Mouse (Mus musculus) CH12.LX (cell line): Measurements from ENCODE around the gene Chd2. TPM values are rescaled to one million over a fixed set of nuclear protein-coding genes. Genes with fewer than 3 reads are reported as not detected.
A peak's percentile ranks its signal among the peaks of the same experiment; 100 is the strongest.

Experiments
- DNase-seq: peaks from one replicate; pipeline ENCODE4 v3.0.0-alpha.2; 2013; ENCODE audit errors: extremely low read depth
- H3K27ac ChIP-seq: 2 replicates; pipeline ENCODE4 v1.5.1; 2012; ENCODE audit warnings: low read depth, mild to moderate bottlenecking, control low read depth, moderate library complexity; ENCODE audit not compliant: insufficient read depth
- H3K27me3 ChIP-seq: replicated peaks from 2 replicates; pipeline ENCODE3; 2012; ENCODE audit warnings: inconsistent platforms
- H3K36me3 ChIP-seq, 2 experiments: replicated peaks in 1 of 2; 2 replicates each; pipeline versions ENCODE3 to v1.6.1; 2012; ENCODE audit warnings: inconsistent platforms in 1 of 2, low read length in 1 of 2, mild to moderate bottlenecking in 1 of 2, mixed read lengths in 1 of 2, moderate library complexity in 1 of 2; ENCODE audit not compliant: control insufficient read depth in 1 of 2, insufficient read depth in 1 of 2
- H3K4me1 ChIP-seq, 2 experiments: 2 replicates each; pipeline ENCODE4 v1.6.1; 2012; ENCODE audit warnings: inconsistent platforms in 1 of 2, moderate library complexity in 1 of 2; ENCODE audit not compliant: insufficient read depth in 2 of 2, control insufficient read depth in 1 of 2
- H3K4me2 ChIP-seq: 2 replicates; pipeline ENCODE4 v1.6.1; 2012; ENCODE audit warnings: low read depth, mild to moderate bottlenecking, control low read depth; ENCODE audit not compliant: poor library complexity, insufficient read depth, severe bottlenecking
- H3K4me3 ChIP-seq, 3 experiments: fragments of 150-350 bp in 1 of 3; sonication (generic) in 1 of 3; replicated peaks in 1 of 3; 2 replicates each; pipeline versions ENCODE3 to v1.5.1; 2011 to 2012; ENCODE audit warnings: low read depth in 2 of 3, low read length in 2 of 3, mild to moderate bottlenecking in 2 of 3, moderate library complexity in 2 of 3, control low read depth in 1 of 3, improper control_type of control experiment in 1 of 3, inconsistent platforms in 1 of 3, mixed read lengths in 1 of 3; ENCODE audit not compliant: poor library complexity in 1 of 3
- H3K79me2 ChIP-seq: replicated peaks from 2 replicates; pipeline ENCODE4 v1.6.1; 2012; ENCODE audit warnings: mild to moderate bottlenecking, moderate library complexity; ENCODE audit not compliant: control insufficient read depth, poor library complexity, insufficient read depth, severe bottlenecking; ENCODE audit errors: extremely low read depth
- H3K9ac ChIP-seq: 2 replicates; pipeline ENCODE4 v1.6.1; 2012; ENCODE audit warnings: low read depth, mild to moderate bottlenecking, control low read depth, moderate library complexity; ENCODE audit not compliant: insufficient read depth
- H3K9me3 ChIP-seq: replicated peaks from 2 replicates; pipeline ENCODE3; 2012; ENCODE audit warnings: low read length, inconsistent platforms, mixed read lengths
- CTCF ChIP-seq, 2 experiments: IDR thresholded peaks in 1 of 2; conservative IDR thresholded peaks in 1 of 2; 2 replicates each; pipeline ENCODE4 v1.5.1; 2011 to 2012; ENCODE audit warnings: low read depth in 2 of 2, low read length in 2 of 2, improper control_type of control experiment in 1 of 2, inconsistent platforms in 1 of 2, mild to moderate bottlenecking in 1 of 2, moderate library complexity in 1 of 2
- ETS1 ChIP-seq: conservative IDR thresholded peaks from 2 replicates; pipeline ENCODE4 v1.6.1; 2012; ENCODE audit warnings: low read depth, mild to moderate bottlenecking, inconsistent platforms, low read length, improper control_type of control experiment, moderate library complexity
- IRF4 ChIP-seq: IDR thresholded peaks from 2 replicates; pipeline ENCODE4 v1.6.1; 2014; ENCODE audit warnings: low read depth, mild to moderate bottlenecking, inconsistent platforms, low read length, improper control_type of control experiment
- JUND ChIP-seq: conservative IDR thresholded peaks from 2 replicates; pipeline ENCODE4 v1.6.1; 2011; ENCODE audit warnings: low read depth, low read length, improper control_type of control experiment
- MAFK ChIP-seq: IDR thresholded peaks from 2 replicates; pipeline ENCODE4 v1.6.1; 2011; ENCODE audit warnings: low read length, improper control_type of control experiment; ENCODE audit not compliant: insufficient replicate concordance
- MAX ChIP-seq: IDR thresholded peaks from 2 replicates; pipeline ENCODE4 v1.6.1; 2011; ENCODE audit warnings: low read length, improper control_type of control experiment
- NRF1 ChIP-seq: IDR thresholded peaks from 2 replicates; pipeline ENCODE4 v1.6.1; 2014; ENCODE audit warnings: low read depth, mild to moderate bottlenecking, inconsistent platforms, low read length, improper control_type of control experiment, moderate library complexity
- POLR2A ChIP-seq: IDR thresholded peaks from 2 replicates; pipeline ENCODE4 v1.6.1; 2011; ENCODE audit warnings: low read depth, mild to moderate bottlenecking, improper control_type of control experiment, low read length
- POLR2AphosphoS2 ChIP-seq: IDR thresholded peaks from 2 replicates; pipeline ENCODE4 v1.6.1; 2011; ENCODE audit warnings: low read depth, low read length, improper control_type of control experiment
- SMC3 ChIP-seq: IDR thresholded peaks from 2 replicates; pipeline ENCODE4 v1.6.1; 2011; ENCODE audit warnings: low read depth, low read length, improper control_type of control experiment
- ZC3H11A ChIP-seq: IDR thresholded peaks from 2 replicates; pipeline ENCODE4 v1.6.1; 2012; ENCODE audit warnings: low read depth, mild to moderate bottlenecking, inconsistent platforms, low read length, improper control_type of control experiment
- ZNF384 ChIP-seq: IDR thresholded peaks from 2 replicates; pipeline ENCODE4 v1.6.1; 2012; ENCODE audit warnings: low read depth, low read length, improper control_type of control experiment, inconsistent platforms
- dilution Hi-C: fragments of 300-500 bp; cut with MboI; formaldehyde crosslinking; loops from 2 replicates; pipeline ENCODE4 v1.14.3; 2020; ENCODE audit warnings: low sequenced_read_pairs; ENCODE audit not compliant: extremely low pct_unique_long_range_greater_than_20kb, extremely low pct_ligation_motif_present
- in situ Hi-C: fragments of 300-500 bp; cut with MboI; formaldehyde crosslinking; loops from 3 replicates; pipeline ENCODE4 v1.14.3; 2019; ENCODE audit warnings: low sequenced_read_pairs, low pct_ligation_motif_present, low pct_unique_long_range_greater_than_20kb, mixed read lengths
- polyA plus RNA-seq: library from polyadenylated mRNA; unstranded; fragments of >175 nt; gene quantifications from 2 replicates; pipeline ENCODE4 v1.2.1, GENCODE M21; 2012; ENCODE audit warnings: low read depth; ENCODE audit not compliant: insufficient read length
- total RNA-seq, 2 experiments: library from RNA; depleted of rRNA; stranded (reverse); fragments of 300-350 nt in 1 of 2; fragments of >200 nt in 1 of 2; gene quantifications; 2 replicates each; pipeline ENCODE4 v1.2.3; 2012 to 2014

The Chd2 gene
- total and polyA plus RNA-seq, 3 experiments = 23.2 to 39.3 (median 30.9) TPM

DNA sequence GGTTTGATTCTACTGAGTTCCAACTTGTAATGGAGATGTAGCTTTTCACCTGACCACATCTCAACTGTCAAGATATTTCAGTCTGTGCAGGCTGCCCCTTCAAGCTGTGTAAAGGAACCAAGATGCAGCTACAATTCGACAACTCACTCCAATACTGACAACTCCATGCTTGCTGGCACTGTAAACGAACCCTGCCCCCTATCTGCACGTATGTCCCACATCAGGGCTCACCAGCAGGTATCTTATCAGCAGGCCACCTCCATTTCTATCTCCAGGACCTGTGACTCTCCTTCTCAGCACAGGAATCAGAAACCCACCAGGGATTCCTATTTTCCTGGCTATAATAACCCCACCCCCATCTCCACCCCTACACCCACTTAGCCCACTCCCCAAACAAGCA lies 113.1 kb downstream of the Chd2 start:
- peaks cover 50 to 66% of the 10 kb centered on the region in 2 experiments for H3K36me3 ChIP-seq
- dilution Hi-C loops = no loop called here

DNA sequence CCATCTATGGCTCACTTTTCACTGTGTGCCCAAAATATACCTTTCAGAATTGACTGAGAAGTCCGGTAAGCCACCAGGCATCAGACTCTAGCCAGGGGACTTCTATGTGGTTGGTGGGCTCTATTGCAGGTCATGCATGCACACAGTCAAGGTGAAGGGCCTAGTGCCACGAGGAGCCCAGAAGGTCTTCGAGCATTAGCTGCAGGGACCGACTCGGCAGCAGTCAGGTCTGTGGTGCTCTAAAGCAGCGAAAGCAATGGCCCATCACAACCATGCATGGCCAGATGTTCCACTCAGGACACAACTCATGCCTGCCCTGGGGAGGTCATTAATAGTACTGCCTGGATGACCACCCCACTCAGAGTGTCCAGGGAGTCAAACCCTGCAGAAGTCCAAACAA lies 113.8 kb downstream of the Chd2 start:
- Histone ChIP-seq H3K27me3 (no peaks in the 10 kb centered on the region), H3K36me3 (peaks cover 45 to 59% of the 10 kb centered on the region in 2 experiments), H3K4me3 (no peak overlapping the region), H3K27ac (no peak overlapping the region), H3K79me2 (no peaks in the 10 kb centered on the region; the same call in 1 of the 2 replicates), H3K4me2 (no peak overlapping the region), H3K9me3 (no peaks in the 10 kb centered on the region), H3K9ac (no peak overlapping the region), H3K4me1 (peaks cover 0 to 4% of the 10 kb centered on the region in 2 experiments; a peak in 1 of 4 replicates)
- in situ Hi-C loops (no loop called here), dilution Hi-C loops (no loop called here)
- DNase-seq = no peak
- TF ChIP-seq POLR2AphosphoS2 (0 out of 2 replicates have a peak, but pooled peaks have one; percentile 15), JUND (no peak)

More for the DNA sequence above, 113.1 kb downstream of the Chd2 start:
- Histone ChIP-seq H3K4me1 (peaks cover 0 to 4% of the 10 kb centered on the region in 2 experiments; a peak in 1 of 4 replicates), H3K4me2 (no peak overlapping the region), H3K27ac (no peak overlapping the region), H3K4me3 (no peak overlapping the region), H3K79me2 (no peaks in the 10 kb centered on the region; the same call in 1 of the 2 replicates), H3K9ac (no peak overlapping the region), H3K9me3 (no peaks in the 10 kb centered on the region), H3K27me3 (no peaks in the 10 kb centered on the region)
- in situ Hi-C loops = no loop called here
- no peak for DNase-seq
- no peak for TF ChIP-seq POLR2A
- TF ChIP-seq ZC3H11A = no peak
- TF ChIP-seq SMC3 = no peak
- TF ChIP-seq ZNF384 = no peak

DNA sequence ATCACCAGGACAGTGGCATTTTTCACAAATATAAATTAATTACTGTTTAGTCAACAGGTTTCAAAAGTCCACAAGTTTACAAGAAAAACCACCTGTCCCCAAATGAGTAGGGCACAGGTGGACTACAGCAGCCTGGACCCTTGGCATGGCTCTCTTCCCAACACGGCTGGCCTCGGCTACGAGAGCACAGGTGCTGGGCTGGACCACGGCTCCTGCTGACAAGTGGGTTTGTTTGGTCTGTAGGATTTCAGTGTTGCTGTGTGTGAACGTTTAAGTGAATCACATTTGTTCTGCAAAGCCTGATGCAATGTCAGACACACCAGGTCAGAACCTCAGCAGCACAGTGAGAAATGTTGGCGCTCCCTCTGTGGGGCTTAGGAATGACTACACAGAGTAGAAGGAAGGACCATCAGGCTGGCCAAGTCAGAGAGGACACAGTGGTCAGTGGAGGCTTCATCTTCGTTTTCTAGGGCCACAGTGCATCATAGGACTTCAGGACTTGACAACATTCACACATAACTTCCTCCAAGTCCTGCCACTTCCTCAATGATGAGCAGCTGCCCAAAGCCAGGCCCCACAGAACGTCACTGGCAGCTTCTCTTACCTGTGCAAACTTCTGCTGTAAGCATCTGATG lies 114.8 kb downstream of the Chd2 start:
- no peaks in the 10 kb centered on the region; the same call in 1 of the 2 replicates for H3K79me2 ChIP-seq
- H3K27ac ChIP-seq = no peak overlapping the region
- no peaks in the 10 kb centered on the region for H3K27me3 ChIP-seq
- no peaks in the 10 kb centered on the region for H3K9me3 ChIP-seq
- in situ Hi-C loops = no loop called here
- TF ChIP-seq ETS1 (no peak), NRF1 (no peak), POLR2A (0 out of 2 replicates have a peak, but pooled peaks have one; percentile 0), IRF4 (no peak), MAX (no peak), MAFK (no peak), CTCF (conservative IDR thresholded peaks at IDR 0.05 in 1 of 2, IDR thresholded peaks at IDR 0.05 in 1 of 2; ENCODE audit: low read depth in 2 of 2, low read length in 2 of 2) (no peak)
- peaks cover 43 to 56% of the 10 kb centered on the region in 2 experiments for H3K36me3 ChIP-seq
- H3K4me2 ChIP-seq = no peak overlapping the region
- dilution Hi-C loops = no loop called here
- no peak overlapping the region for H3K4me3 ChIP-seq
- H3K9ac ChIP-seq = no peak overlapping the region
- no peak for DNase-seq
- peaks cover 0 to 4% of the 10 kb centered on the region in 2 experiments; a peak in 1 of 4 replicates for H3K4me1 ChIP-seq
